Mouse (Mus musculus): ENCODE results near the gene Itih5.

DNA sequence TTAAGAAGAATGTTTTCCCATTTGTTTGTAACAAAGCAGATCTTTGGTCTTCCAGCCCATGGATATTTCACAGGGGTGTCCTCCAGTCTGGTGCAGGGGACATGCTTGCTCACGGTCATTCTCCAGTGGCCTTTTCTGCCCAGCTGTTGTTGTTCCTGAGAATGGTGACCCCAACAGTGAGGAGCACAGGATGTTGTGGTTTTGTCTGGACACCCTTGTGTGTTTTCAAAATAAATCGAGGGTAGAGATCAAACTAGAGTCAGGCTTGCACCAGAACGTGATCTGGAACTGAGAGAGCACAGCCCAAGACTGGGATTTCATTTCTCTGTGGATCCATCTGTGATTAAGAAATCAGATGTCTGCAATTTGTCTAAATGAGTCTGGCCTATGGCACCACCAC lies 40.2 kb downstream of the Itih5 start:
- TF ChIP-seq EP300 (IDR thresholded peaks at IDR 0.05; ENCODE audit: low read depth), result no peak
- TF ChIP-seq CTCF (IDR thresholded peaks at IDR 0.05; ENCODE audit: low read depth), result no peak
